Mouse (Mus musculus): ENCODE results near the gene Ly6g6c. TPM values are rescaled to one million over a fixed set of nuclear protein-coding genes. Genes with fewer than 3 reads are reported as not detected.

Ly6g6c gene
- polyA plus RNA-seq, 1 experiment: not detected

DNA sequence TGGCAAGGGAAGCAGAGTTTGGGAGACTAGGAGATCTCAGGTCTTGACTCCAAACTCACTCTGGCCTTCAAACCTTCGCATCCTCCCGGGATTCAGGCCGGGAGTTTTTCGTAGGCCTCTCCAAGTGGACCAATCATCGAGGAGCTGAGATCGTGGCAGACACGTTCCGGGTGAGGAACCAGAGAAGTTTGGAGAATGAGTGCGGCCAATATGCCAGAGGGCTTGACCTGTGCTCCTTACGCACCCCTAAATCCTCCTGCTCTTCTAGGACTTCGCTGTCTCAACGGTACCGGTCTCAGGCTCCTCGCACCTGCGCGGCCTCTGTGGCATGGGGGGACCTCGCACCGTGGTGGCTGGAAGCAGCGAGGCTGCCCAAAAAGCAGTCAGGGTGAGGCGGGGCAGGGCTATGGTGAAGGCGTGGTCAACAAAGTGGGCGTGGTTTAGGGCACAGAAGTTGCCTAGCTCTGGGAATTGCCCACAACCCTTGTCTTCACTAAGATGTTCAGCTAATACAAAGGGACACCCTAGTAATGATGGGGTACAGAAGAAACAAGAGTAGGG, 4.4 kb upstream of the Ly6g6c start:
- H3K27me3 ChIP-seq (ENCODE audit: control insufficient read depth): peaks cover 43% of the 10 kb centered on the region
- peaks cover 64% of the 10 kb centered on the region for H3K4me1 ChIP-seq (ENCODE audit: control insufficient read depth)
- no peak overlapping the region for H3K4me3 ChIP-seq (replicated peaks)
- no peak for TF ChIP-seq TAL1 (IDR thresholded peaks at IDR 0.05; ENCODE audit: low read length)
- no peaks in the 10 kb centered on the region; the same call in 1 of the 2 replicates for H3K9me3 ChIP-seq (ENCODE audit: control insufficient read depth, low read length)
- peaks cover 26% of the 10 kb centered on the region for H3K36me3 ChIP-seq (ENCODE audit: control insufficient read depth)

DNA sequence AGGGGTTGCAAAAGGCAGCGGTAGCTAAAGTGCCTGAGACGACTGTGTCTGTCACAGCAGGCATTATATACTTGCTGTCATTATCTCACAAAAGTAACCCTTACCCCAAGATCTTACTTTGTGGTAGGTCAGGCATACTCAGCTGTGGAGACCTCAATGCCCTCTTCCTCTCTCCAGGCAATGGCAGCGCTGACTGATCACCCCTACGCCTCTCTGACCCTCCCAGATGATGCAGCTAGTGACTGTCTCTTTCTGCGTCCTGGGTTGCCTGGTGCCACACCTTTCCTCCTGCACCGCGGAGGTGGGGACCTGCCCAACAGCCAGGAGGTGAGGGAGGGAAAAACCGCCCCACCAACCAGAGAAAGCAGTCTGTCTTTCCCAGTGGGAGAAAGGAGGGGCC, 3.9 kb upstream of the Ly6g6c start:
- no peaks in the 10 kb centered on the region; the same call in 1 of the 2 replicates for H3K9me3 ChIP-seq (ENCODE audit: control insufficient read depth, low read length)
- no peak overlapping the region for H3K4me3 ChIP-seq (replicated peaks)
- TF ChIP-seq GATA1 (IDR thresholded peaks at IDR 0.05; ENCODE audit: low read length) (no peak), TAL1 (IDR thresholded peaks at IDR 0.05; ENCODE audit: low read length) (no peak)
- H3K4me1 ChIP-seq (ENCODE audit: control insufficient read depth): peaks cover 63% of the 10 kb centered on the region
- H3K27me3 ChIP-seq (ENCODE audit: control insufficient read depth): peaks cover 48% of the 10 kb centered on the region
- peaks cover 22% of the 10 kb centered on the region for H3K36me3 ChIP-seq (ENCODE audit: control insufficient read depth)

DNA sequence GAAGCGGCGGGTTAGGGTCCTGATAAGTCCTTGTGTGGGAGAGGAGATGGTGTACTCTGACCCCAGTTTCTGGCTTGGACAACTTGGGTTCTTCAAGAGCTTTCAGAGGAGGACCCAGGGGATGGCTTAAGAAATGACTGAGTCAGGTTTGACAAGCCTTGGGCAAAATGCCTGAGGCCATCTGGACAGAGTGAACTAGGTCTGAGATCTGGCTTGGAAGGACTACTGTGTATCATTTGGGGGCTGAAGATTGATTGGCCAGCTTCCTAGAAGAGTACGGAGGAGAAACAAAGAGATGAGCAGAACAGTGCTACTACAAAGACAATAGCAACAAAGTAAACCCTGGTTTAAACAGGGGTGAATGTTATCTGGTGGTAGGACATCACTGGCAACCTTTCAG, 1.7 kb upstream of the Ly6g6c start:
- Histone ChIP-seq H3K27me3 (ENCODE audit: control insufficient read depth) (peaks cover 70% of the 10 kb centered on the region), H3K4me3 (replicated peaks) (no peak overlapping the region)

DNA sequence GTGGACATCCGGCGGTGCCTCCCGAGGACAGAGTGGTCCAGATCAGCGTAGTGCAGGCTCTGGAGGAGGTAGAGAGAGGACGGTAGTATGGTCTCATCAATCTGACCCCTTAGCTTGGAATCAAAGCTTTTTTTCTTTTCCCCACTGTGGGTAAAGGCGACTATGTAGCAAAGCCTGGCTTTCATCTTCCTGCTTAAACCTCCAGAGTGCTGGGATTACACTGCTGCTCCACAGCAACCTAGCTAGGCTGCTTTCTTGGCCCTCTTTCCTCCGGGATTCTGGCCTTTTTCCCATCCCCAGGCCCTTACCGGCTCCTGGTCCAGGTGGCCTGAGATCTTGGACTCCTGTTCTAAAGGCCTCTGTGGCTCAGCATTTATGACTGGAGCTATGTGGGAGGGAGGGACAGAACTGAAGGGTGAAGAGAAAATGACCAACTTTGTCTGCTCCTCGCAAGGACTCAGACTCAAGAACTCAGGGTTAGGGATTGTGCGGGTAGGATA, 760 bp upstream of the Ly6g6c start:
- H3K36me3 ChIP-seq (ENCODE audit: control insufficient read depth): peaks cover 5% of the 10 kb centered on the region
- peaks cover 48% of the 10 kb centered on the region for H3K4me1 ChIP-seq (ENCODE audit: control insufficient read depth)
- peaks cover 79% of the 10 kb centered on the region for H3K27me3 ChIP-seq (ENCODE audit: control insufficient read depth)
- H3K9me3 ChIP-seq (ENCODE audit: control insufficient read depth, low read length): no peaks in the 10 kb centered on the region; the same call in 1 of the 2 replicates
- TF ChIP-seq GATA1 (IDR thresholded peaks at IDR 0.05; ENCODE audit: low read length): no peak
- H3K4me3 ChIP-seq (replicated peaks): no peak overlapping the region

More for the DNA sequence above, 1.7 kb upstream of the Ly6g6c start:
- H3K36me3 ChIP-seq (ENCODE audit: control insufficient read depth): peaks cover 7% of the 10 kb centered on the region
- H3K9me3 ChIP-seq (ENCODE audit: control insufficient read depth, low read length): no peaks in the 10 kb centered on the region; the same call in 1 of the 2 replicates
- TF ChIP-seq GATA1 (IDR thresholded peaks at IDR 0.05; ENCODE audit: low read length) (no peak), TAL1 (IDR thresholded peaks at IDR 0.05; ENCODE audit: low read length) (no peak)
- peaks cover 57% of the 10 kb centered on the region for H3K4me1 ChIP-seq (ENCODE audit: control insufficient read depth)

DNA sequence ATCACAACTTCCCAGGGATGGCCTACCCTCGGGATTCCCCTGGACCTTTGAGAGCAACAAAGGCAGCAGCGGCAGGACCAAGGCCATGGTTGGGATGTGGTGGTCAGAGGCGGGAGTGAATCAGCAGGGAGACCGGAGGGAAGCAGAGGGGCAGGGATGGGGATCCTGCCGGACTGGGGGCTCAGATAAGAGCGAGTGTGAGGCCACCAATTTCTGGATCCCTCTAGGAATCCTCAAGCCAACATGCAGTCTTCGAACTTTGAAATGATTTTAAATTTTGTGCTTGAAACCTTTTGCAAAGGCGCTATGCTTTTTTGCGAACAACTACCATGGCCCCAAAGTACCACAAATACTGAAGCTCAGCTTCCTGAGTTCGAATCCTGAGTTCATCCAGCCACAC, 896 bp downstream of the Ly6g6c start, which contains the start of gene Mpig6b:
TSS of gene Mpig6b (minus strand) at position 101 of the 400 bp plus-strand sequence.
- Histone ChIP-seq H3K36me3 (ENCODE audit: control insufficient read depth) (peaks cover 3% of the 10 kb centered on the region; the same call in 1 of the 2 replicates), H3K27me3 (ENCODE audit: control insufficient read depth) (peaks cover 78% of the 10 kb centered on the region), H3K4me3 (replicated peaks) (peak within 1 kb of the TSS; percentile 23)

DNA sequence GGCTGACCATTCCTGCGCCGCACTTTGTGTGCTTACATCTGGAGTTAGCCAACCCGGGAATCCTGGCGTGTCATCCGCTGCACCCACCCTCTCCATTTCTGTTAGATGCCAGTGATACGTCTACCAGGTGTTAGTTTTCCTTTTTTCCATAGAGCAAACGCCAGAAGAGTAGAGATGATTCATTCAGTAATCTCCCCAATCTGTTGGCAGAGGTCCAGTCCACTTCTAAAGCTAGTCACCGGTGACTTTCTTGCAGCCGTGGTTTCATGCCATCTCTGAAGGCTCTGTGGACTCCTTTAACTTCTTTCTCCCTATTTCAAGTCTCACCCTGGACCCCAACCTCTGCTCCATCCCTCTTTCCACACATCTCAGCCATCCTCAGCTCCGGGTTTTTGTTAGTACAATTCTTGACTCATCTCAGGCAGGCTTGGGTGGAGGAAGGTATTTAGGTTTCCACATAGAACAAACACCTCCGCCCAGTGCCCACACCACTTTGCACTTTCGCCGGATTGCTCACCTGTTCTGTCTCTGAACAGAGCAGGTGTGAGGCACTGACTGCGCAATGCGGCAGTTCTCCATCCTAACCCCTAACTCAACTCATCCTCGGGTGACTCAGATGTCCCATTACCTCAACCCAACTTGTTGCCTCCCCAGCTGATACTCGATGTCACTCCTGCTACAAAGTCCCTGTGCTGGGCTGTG, 3.2 kb downstream of the Ly6g6c start:
- H3K9me3 ChIP-seq (ENCODE audit: control insufficient read depth, low read length): no peaks in the 10 kb centered on the region; the same call in 1 of the 2 replicates
- TF ChIP-seq GATA1 (IDR thresholded peaks at IDR 0.05; ENCODE audit: low read length) (no peak), TAL1 (IDR thresholded peaks at IDR 0.05; ENCODE audit: low read length) (no peak)
- H3K4me1 ChIP-seq (ENCODE audit: control insufficient read depth): peaks cover 28% of the 10 kb centered on the region
- no peak overlapping the region for H3K4me3 ChIP-seq (replicated peaks)
- H3K27me3 ChIP-seq (ENCODE audit: control insufficient read depth): peaks cover 78% of the 10 kb centered on the region
- no peaks in the 10 kb centered on the region for H3K36me3 ChIP-seq (ENCODE audit: control insufficient read depth)

More for the DNA sequence above, 896 bp downstream of the Ly6g6c start, which contains the start of gene Mpig6b:
- Histone ChIP-seq H3K4me1 (ENCODE audit: control insufficient read depth) (peaks cover 35% of the 10 kb centered on the region), H3K9me3 (ENCODE audit: control insufficient read depth, low read length) (no peaks in the 10 kb centered on the region; the same call in 1 of the 2 replicates)
- TF ChIP-seq GATA1 (IDR thresholded peaks at IDR 0.05; ENCODE audit: low read length): no peak
- no peak for TF ChIP-seq TAL1 (IDR thresholded peaks at IDR 0.05; ENCODE audit: low read length)

DNA sequence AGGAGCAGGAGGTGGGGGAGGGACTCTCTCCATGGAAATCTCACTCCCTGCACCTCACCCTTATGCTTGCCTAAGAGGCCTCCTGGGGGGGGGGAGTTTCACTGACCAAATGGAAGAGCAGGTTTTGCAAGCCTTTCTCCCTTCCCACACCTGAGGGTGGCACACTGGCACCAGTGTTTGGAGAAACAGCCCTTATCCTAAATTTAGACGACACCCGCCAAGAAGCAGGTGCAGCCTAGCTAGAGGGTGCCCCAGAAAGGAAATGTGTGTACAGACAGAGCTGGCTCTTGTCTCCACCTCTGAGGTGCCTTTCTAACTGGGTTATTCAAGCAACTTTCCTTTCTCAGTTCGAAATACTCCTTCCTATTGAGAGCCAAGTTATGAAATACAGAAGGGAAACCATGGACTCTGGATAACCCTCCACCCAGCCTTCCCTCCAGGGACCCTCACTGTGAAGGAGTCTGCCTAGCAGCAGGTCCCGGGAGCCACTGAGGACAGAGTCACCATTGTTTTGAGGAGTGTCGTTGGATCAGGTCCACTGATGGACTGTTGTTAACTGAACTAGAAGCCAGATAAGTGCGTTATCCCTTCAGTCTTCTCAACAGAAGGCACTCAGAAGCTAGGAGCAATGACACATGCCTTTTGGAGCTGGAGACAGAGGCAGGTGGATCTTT, 5.5 kb downstream of the Ly6g6c start:
- H3K27me3 ChIP-seq (ENCODE audit: control insufficient read depth): peaks cover 66% of the 10 kb centered on the region
- H3K36me3 ChIP-seq (ENCODE audit: control insufficient read depth): no peaks in the 10 kb centered on the region
- H3K4me3 ChIP-seq (replicated peaks): no peak overlapping the region
- H3K9me3 ChIP-seq (ENCODE audit: control insufficient read depth, low read length): peaks cover 2% of the 10 kb centered on the region
- peaks cover 20% of the 10 kb centered on the region for H3K4me1 ChIP-seq (ENCODE audit: control insufficient read depth)
- no peak for TF ChIP-seq TAL1 (IDR thresholded peaks at IDR 0.05; ENCODE audit: low read length)
- TF ChIP-seq GATA1 (IDR thresholded peaks at IDR 0.05; ENCODE audit: low read length): no peak

DNA sequence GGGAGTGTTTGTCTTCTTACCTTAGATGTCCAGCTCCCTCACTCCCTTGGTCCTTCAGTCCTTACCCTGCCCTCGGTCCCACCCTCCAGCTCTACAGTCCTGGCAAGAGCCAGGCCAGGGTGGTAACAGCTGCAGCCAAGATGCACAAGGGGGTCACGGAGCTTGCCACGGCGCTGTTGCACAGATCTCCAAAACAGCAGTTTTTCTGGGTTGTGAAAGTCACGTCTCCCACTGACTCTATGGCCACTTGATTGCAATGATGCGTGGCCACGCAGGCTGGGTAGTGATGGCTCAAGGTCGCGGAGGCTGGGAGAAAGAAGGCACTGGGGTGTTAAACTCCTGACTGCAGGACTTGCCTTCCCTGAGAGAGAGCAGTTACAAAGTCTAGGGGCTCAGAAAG, 6.3 kb downstream of the Ly6g6c start:
- peaks cover 15% of the 10 kb centered on the region for H3K4me1 ChIP-seq (ENCODE audit: control insufficient read depth)
- no peaks in the 10 kb centered on the region for H3K36me3 ChIP-seq (ENCODE audit: control insufficient read depth)
- peaks cover 64% of the 10 kb centered on the region for H3K27me3 ChIP-seq (ENCODE audit: control insufficient read depth)
- H3K4me3 ChIP-seq (replicated peaks): no peak overlapping the region
- peaks cover 2% of the 10 kb centered on the region for H3K9me3 ChIP-seq (ENCODE audit: control insufficient read depth, low read length)
- TF ChIP-seq GATA1 (IDR thresholded peaks at IDR 0.05; ENCODE audit: low read length) (no peak), TAL1 (IDR thresholded peaks at IDR 0.05; ENCODE audit: low read length) (no peak)

DNA sequence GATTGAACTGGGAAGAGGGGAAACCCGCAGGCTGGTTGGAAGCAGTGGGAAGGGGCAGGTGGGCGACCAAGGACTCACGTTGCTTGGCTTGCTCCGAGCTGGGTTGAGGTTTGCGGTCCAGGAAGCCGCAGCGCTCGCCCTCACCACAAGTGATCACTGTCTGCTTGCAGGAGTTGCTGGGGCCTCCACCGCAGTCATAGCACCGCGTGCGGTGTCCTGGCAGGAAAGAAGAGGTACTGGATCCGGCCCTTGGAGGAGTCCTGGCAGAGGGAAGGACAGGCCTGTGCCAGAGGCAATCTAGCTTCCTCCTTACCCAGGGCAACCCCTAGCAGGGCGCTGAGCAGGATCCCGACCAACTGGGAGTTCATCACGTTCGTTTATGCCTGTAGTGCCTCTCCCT, 8.9 kb downstream of the Ly6g6c start:
- Histone ChIP-seq H3K36me3 (ENCODE audit: control insufficient read depth) (no peaks in the 10 kb centered on the region), H3K27me3 (ENCODE audit: control insufficient read depth) (peaks cover 56% of the 10 kb centered on the region), H3K9me3 (ENCODE audit: control insufficient read depth, low read length) (peaks cover 2% of the 10 kb centered on the region), H3K4me1 (ENCODE audit: control insufficient read depth) (peaks cover 30% of the 10 kb centered on the region), H3K4me3 (replicated peaks) (no peak overlapping the region)
- TF ChIP-seq TAL1 (IDR thresholded peaks at IDR 0.05; ENCODE audit: low read length): no peak
- TF ChIP-seq GATA1 (IDR thresholded peaks at IDR 0.05; ENCODE audit: low read length): no peak

Data from erythroblast, embryonic 14.5 days (primary cell).